Mouse (Mus musculus) left cerebral cortex, adult 8-10 months (tissue): ENCODE results near the gene Arrb2. TPM values are rescaled to one million over a fixed set of nuclear protein-coding genes. Genes with fewer than 3 reads are reported as not detected.
"Not testable (repeated sequence)": the region's sequence is repeated elsewhere in the genome, so short reads cannot be mapped to it uniquely, and the experiment has no call there.

Experiments
- DNase-seq, 2 experiments: peaks; one replicate each; pipeline ENCODE4 v3.0.0; 2022; ENCODE audit warnings: low spot score in 2 of 2
- total RNA-seq, 4 experiments: library from RNA; stranded (reverse); gene quantifications; 2 replicates each; pipeline ENCODE4 v1.2.4; 2022

The Arrb2 gene
- 10 to 100 TPM; 62.4 to 85.9 (median 70.1) TPM for total RNA-seq

GRCm38 (mm10) chr11:70432048-70432894 lies at the start of gene Arrb2:
Gene Arrb2 (plus strand): TSS chr11:70432635.
- peak; percentile 95 to 98 for DNase-seq

GRCm38 (mm10) chr11:70384136-70384535 lies 48.3 kb upstream of the Arrb2 start:
- DNase-seq: no peak

- DNase-seq: no peak
These were observed 45.0 kb upstream of the Arrb2 start for GRCm38 (mm10) chr11:70387436-70387835.

GRCm38 (mm10) chr11:70389421-70389820 lies 43.0 kb upstream of the Arrb2 start:
- DNase-seq: no peak

- DNase-seq: peak in 1 of 2 experiments; percentile 15
These were observed 28.8 kb upstream of the Arrb2 start for GRCm38 (mm10) chr11:70403598-70403997.

GRCm38 (mm10) chr11:70409594-70410296 lies 22.7 kb upstream of the Arrb2 start, which contains the start of gene Pelp1:
Gene Pelp1 (minus strand): TSS chr11:70410031.
- DNase-seq: peak; percentile 84 to 90

GRCm38 (mm10) chr11:70410297-70410643 lies 22.2 kb upstream of the Arrb2 start:
- DNase-seq: no peak

- DNase-seq: no peak
These were observed 19.8 kb upstream of the Arrb2 start for GRCm38 (mm10) chr11:70412591-70412990.

- peak in 1 of 2 experiments; percentile 42 for DNase-seq
These were observed 18.5 kb upstream of the Arrb2 start for GRCm38 (mm10) chr11:70413961-70414360.

GRCm38 (mm10) chr11:70418199-70418598 lies 14.2 kb upstream of the Arrb2 start:
- no peak for DNase-seq

GRCm38 (mm10) chr11:70419486-70419885 lies 12.9 kb upstream of the Arrb2 start:
- DNase-seq: no peak

GRCm38 (mm10) chr11:70426598-70426997 lies 5.8 kb upstream of the Arrb2 start:
- not testable (repeated sequence) for DNase-seq

- no peak for DNase-seq
These were observed 861 bp upstream of the Arrb2 start for GRCm38 (mm10) chr11:70431574-70431973.

- no peak for DNase-seq
These were observed 597 bp downstream of the Arrb2 start for GRCm38 (mm10) chr11:70432895-70433568.

- no peak for DNase-seq
These were observed 1.1 kb downstream of the Arrb2 start for GRCm38 (mm10) chr11:70433569-70433943.

- DNase-seq: no peak
These were observed 1.5 kb downstream of the Arrb2 start for GRCm38 (mm10) chr11:70433951-70434350.

- no peak for DNase-seq
These were observed 3.0 kb downstream of the Arrb2 start for GRCm38 (mm10) chr11:70435476-70435875.

- no peak for DNase-seq
These were observed 5.0 kb downstream of the Arrb2 start for GRCm38 (mm10) chr11:70437426-70437825.

- DNase-seq: no peak
These were observed 6.4 kb downstream of the Arrb2 start for GRCm38 (mm10) chr11:70438728-70439374.

GRCm38 (mm10) chr11:70440637-70441036 lies 8.2 kb downstream of the Arrb2 start:
- DNase-seq: no peak

GRCm38 (mm10) chr11:70441882-70442281 lies 9.4 kb downstream of the Arrb2 start:
- no peak for DNase-seq
